Mouse (Mus musculus) embryonic fibroblast, embryonic 13.5 days (primary cell): Measurements from ENCODE around the gene B230217C12Rik. TPM values are rescaled to one million over a fixed set of nuclear protein-coding genes. Genes with fewer than 3 reads are reported as not detected.
"Not testable (repeated sequence)": the region's sequence is repeated elsewhere in the genome, so short reads cannot be mapped to it uniquely, and the experiment has no call there.

Source experiments
- H3K27ac ChIP-seq: 2 replicates; pipeline ENCODE4 v1.5.1; 2012; ENCODE audit warnings: low read length, control low read depth, inconsistent platforms; ENCODE audit not compliant: insufficient read depth
- H3K4me1 ChIP-seq: 2 replicates; pipeline ENCODE4 v1.6.1; 2011; ENCODE audit warnings: low read length; ENCODE audit not compliant: control insufficient read depth, insufficient read depth
- H3K4me3 ChIP-seq: 2 replicates; pipeline ENCODE4 v1.5.1; 2011; ENCODE audit warnings: mild to moderate bottlenecking, control low read depth, low read length; ENCODE audit not compliant: insufficient read depth
- CTCF ChIP-seq: IDR thresholded peaks from 2 replicates; pipeline ENCODE4 v1.5.1; 2011; ENCODE audit warnings: mild to moderate bottlenecking, control low read depth, low read length, moderate library complexity, borderline replicate concordance; ENCODE audit not compliant: insufficient read depth
- POLR2A ChIP-seq: IDR thresholded peaks from 2 replicates; pipeline ENCODE4 v1.6.1; 2011; ENCODE audit warnings: low read depth, mild to moderate bottlenecking, control low read depth, low read length, moderate library complexity
- polyA plus RNA-seq: library from polyadenylated mRNA; stranded (reverse); fragments of >200 nt; gene quantifications from 2 replicates; pipeline ENCODE4 v1.2.4, GENCODE M21; 2011; ENCODE audit warnings: low read depth; ENCODE audit not compliant: missing spikeins, insufficient read length

The B230217C12Rik gene
- polyA plus RNA-seq, 1 experiment, result 7.2 TPM

GRCm38 (mm10) chr11:97833352-97833751 is 7.2 kb upstream of the B230217C12Rik start:
- no peak overlapping the region for H3K27ac ChIP-seq
- no peak overlapping the region for H3K4me3 ChIP-seq
- TF ChIP-seq POLR2A (no peak), CTCF (no peak)
- no peaks in the 10 kb centered on the region for H3K4me1 ChIP-seq

DNA sequence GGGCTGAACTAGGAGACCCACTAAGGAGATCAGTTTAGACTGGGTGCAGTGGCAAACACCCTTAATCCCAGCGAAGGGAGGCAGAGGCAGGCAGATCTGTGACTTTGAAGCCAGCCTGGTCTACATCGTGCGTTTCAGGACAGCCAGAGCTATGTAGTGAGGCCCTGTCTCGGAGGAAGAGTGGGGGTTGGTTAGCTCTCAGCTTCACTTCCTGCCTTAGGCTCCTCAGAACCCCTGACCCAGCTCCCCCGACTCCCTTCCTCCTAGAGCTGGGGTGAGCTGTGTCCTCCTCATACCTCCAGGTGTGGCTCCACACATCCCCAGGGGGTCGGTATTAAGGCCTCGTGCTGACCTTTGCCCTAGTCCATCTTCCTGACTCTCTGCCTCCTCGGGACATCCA is 4.0 kb upstream of the B230217C12Rik start:
- Histone ChIP-seq H3K27ac (no peak overlapping the region), H3K4me3 (no peak overlapping the region), H3K4me1 (no peaks in the 10 kb centered on the region)
- TF ChIP-seq CTCF (no peak), POLR2A (no peak)

- H3K27ac ChIP-seq, H3K4me3 ChIP-seq, H3K4me1 ChIP-seq: not testable (repeated sequence)
Observed at GRCm38 (mm10) chr11:97837051-97837450, 3.5 kb upstream of the B230217C12Rik start.

DNA sequence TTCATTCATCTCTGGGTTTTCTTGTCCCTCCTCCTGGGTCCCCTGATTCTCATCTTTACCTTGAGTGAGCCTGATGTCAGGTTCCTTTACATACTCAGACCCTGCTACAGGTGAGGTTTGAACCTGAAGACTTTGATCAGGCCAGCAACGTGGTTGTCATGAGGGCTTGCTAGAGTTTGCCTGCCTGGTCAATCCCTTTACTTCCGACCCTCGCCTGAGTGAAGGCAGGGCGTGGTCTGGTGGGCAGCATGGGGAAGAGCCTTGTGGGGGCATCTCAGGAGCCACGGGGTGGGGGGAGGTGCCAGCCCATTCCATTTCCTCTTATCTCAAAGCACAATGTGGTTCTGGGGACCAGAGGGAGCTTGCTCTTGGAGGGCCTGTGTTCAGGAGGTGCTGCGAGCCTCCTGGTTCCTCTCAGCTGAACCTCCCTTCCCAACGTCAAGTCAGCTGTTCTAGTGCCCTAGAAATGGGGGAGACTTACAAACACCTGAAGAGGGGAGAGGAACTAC is 2.9 kb upstream of the B230217C12Rik start:
- Histone ChIP-seq H3K27ac (no peak overlapping the region), H3K4me1 (no peaks in the 10 kb centered on the region; the same call in 1 of the 2 replicates), H3K4me3 (no peak overlapping the region)
- TF ChIP-seq CTCF (no peak), POLR2A (no peak)

DNA sequence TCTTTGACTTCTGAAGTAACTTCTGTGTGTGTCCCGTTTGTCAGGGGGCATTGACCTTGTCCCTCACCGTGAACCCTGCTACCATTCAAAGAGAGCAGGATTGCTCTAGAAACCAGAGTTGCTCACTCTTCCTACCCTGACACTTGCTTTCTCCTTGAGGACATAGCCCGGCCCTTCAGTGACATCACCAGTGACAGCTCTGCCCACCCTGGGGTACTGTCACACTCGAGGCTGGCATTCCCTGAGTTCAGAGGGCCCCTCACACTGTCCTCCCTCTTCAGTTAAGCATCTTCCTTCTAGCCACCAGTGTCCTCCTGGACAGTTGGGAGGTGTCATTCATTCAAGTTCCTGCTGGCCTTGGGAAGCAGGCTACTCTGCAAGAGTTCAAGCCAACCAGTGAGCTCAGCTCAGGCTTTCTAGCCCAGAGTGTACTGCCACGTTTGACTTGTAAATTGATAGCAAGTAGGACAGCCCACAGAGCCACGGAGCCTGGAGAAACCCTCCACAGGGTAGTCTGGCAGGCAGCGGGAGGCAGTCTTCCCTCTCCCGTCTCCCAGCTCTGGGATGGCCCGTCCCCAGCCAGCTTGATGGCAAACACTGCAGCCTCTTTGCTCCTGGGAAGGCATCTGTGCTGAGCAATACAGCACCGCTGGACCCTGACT is 1.7 kb upstream of the B230217C12Rik start:
- Histone ChIP-seq H3K4me3 (no peak overlapping the region), H3K4me1 (no peaks in the 10 kb centered on the region; the same call in 1 of the 2 replicates), H3K27ac (no peak overlapping the region)
- TF ChIP-seq CTCF, result no peak
- no peak for TF ChIP-seq POLR2A

DNA sequence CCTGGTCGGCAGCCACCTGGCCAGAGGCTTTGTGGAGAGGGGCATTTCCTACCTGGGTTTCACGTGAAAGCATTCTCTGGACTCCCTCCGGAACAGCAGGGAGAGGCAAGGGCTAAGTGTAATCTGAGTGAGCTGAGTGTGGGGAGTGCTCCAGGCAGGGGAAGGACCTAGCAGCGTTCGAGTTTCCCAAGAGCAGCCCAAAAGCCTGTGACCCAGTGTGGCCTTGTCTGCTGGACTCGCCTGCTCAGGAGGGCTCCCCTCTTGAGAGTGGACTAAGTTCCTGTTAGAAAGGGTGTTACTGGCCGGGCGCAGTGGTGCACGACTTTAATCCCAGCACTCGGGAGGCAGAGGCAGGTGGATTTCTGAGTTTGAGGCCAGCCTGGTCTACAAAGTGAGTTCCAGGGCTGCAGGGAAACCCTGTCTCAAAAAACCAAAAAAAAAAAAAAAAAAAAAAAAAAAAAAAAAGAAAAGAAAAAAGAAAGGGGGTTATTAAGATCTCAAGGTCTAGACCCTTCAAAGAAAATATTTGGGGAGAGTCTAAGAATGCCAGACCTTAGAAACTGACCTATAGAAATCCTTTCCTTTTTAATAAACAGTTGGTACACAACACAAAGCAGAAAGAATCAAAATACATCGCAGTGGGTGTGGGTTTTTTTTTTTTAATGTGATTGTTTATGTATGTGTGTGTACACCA is 992 bp upstream of the B230217C12Rik start:
- TF ChIP-seq POLR2A (no peak), CTCF (no peak)
- no peaks in the 10 kb centered on the region; the same call in 1 of the 2 replicates for H3K4me1 ChIP-seq
- H3K27ac ChIP-seq, result peak overlapping the region; percentile 84; the same call in 1 of the 2 replicates
- no peak overlapping the region for H3K4me3 ChIP-seq

DNA sequence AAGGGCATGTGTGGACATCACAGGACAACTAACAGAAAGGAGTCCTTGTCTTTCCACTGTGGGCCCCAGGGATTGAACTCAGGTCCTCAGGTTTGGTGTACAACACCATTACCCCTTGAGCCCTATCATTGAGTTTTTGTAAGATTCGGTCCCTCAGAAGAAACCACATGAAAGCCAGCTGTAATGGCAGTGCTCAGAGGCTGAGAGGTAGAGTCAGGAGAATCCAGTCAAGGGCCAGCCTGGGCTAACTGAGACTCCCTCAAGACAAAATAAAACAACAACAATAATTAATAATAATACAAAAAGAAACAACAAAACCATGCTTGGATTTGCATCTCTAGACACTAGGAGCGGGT is 467 bp upstream of the B230217C12Rik start:
- H3K27ac ChIP-seq, result peak overlapping the region; percentile 84
- H3K4me1 ChIP-seq, result no peaks in the 10 kb centered on the region; the same call in 1 of the 2 replicates
- no peak overlapping the region for H3K4me3 ChIP-seq
- TF ChIP-seq CTCF (no peak), POLR2A (no peak)

- peak overlapping the region; percentile 66 for H3K4me3 ChIP-seq
- peak overlapping the region; percentile 84 for H3K27ac ChIP-seq
- no peak for TF ChIP-seq CTCF
- peak; percentile 89 for TF ChIP-seq POLR2A
- no peaks in the 10 kb centered on the region; the same call in 1 of the 2 replicates for H3K4me1 ChIP-seq
Observed at GRCm38 (mm10) chr11:97840991-97841661, 546 bp downstream of the B230217C12Rik start.

DNA sequence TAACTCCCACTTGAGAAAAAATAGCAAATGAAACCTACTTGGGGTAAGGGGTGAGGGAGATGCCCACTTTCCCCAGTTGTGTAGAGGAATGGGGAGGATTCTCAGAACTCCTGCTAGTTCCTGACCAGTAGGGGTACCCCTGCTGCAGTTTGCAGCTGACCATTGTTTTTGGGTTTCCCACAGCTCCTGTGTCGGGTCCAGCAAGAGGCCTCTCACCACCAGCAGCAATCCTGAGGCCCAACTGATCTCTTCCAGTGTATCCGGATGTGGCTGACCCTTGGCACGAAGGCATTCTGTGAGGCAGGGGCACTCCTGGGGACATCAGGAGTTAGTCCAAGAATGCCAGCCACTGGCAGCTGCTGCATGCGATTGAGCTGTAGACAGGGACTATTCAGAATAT is 1.4 kb downstream of the B230217C12Rik start:
- H3K4me1 ChIP-seq, result no peaks in the 10 kb centered on the region; the same call in 1 of the 2 replicates
- H3K4me3 ChIP-seq, result no peak overlapping the region
- TF ChIP-seq CTCF, result no peak
- TF ChIP-seq POLR2A, result no peak
- no peak overlapping the region for H3K27ac ChIP-seq

- no peak overlapping the region for H3K27ac ChIP-seq
- H3K4me1 ChIP-seq, result peaks cover 1% of the 10 kb centered on the region; the same call in 1 of the 2 replicates
- H3K4me3 ChIP-seq, result no peak overlapping the region
- TF ChIP-seq CTCF, result no peak
- TF ChIP-seq POLR2A, result no peak
Observed at GRCm38 (mm10) chr11:97850367-97850766, 9.8 kb downstream of the B230217C12Rik start.
